Mouse (Mus musculus) kidney, embryonic 14.5 days (tissue): ENCODE measurements at regions not wholly inside any gene's neighbourhood (a gene's known extent, or its start where the extent isn't known, plus 50 kb on each side); places are given as distances from the start of the nearest gene placed in this dataset.

ENCODE experiments used
- ATAC-seq: fragments of 200-750 bp; cut with Nextera tagmentation; 2 replicates; pipeline ENCODE4 v1.8.0; 2017; ENCODE audit warnings: moderate number of reproducible peaks, mild to moderate bottlenecking, moderate TSS enrichment, moderate library complexity; ENCODE audit not compliant: low FRiP score, low TSS enrichment
- H3K27ac ChIP-seq: fragments of 300-500 bp; sonication (generic); 2 replicates; pipeline ENCODE4 v1.5.1; 2014; ENCODE audit warnings: low read depth, mild to moderate bottlenecking, low read length, moderate library complexity, mixed read lengths
- H3K27me3 ChIP-seq: fragments of 300-500 bp; sonication (generic); 2 replicates; pipeline ENCODE4 v1.6.1; 2014; ENCODE audit warnings: mild to moderate bottlenecking, low read length; ENCODE audit not compliant: control insufficient read depth, insufficient read depth
- H3K36me3 ChIP-seq: fragments of 300-500 bp; sonication (generic); 2 replicates; pipeline ENCODE4 v1.6.1; 2014; ENCODE audit warnings: low read length, mixed read lengths; ENCODE audit not compliant: control insufficient read depth, insufficient read depth
- H3K4me1 ChIP-seq: fragments of 300-500 bp; sonication (generic); 2 replicates; pipeline ENCODE4 v1.6.1; 2014; ENCODE audit warnings: low read length, mixed read lengths; ENCODE audit not compliant: control insufficient read depth, insufficient read depth
- H3K4me2 ChIP-seq: fragments of 300-500 bp; sonication (generic); replicated peaks from 2 replicates; pipeline ENCODE4 v1.6.1; 2014; ENCODE audit warnings: low read depth, mild to moderate bottlenecking, low read length
- H3K4me3 ChIP-seq: fragments of 300-500 bp; sonication (generic); 2 replicates; pipeline ENCODE4 v1.5.1; 2014; ENCODE audit warnings: mild to moderate bottlenecking, low read length
- H3K9ac ChIP-seq: fragments of 300-500 bp; sonication (generic); 2 replicates; pipeline ENCODE4 v1.6.1; 2014; ENCODE audit warnings: low read depth, mild to moderate bottlenecking, low read length, moderate library complexity
- H3K9me3 ChIP-seq: fragments of 300-500 bp; sonication (generic); 2 replicates; pipeline ENCODE4 v1.6.1; 2016; ENCODE audit warnings: low read length; ENCODE audit not compliant: control insufficient read depth
- WGBS: fragments of 180-500 bp; shearing (Covaris S2); extraction: QIAGEN DNeasy Blood & Tissue Kit; methylation state at CpG from one replicate; pipeline ENCODE4 v1.1.7; 2014; 5-methylcytosine and 5-hydroxymethylcytosine counted together

DNA sequence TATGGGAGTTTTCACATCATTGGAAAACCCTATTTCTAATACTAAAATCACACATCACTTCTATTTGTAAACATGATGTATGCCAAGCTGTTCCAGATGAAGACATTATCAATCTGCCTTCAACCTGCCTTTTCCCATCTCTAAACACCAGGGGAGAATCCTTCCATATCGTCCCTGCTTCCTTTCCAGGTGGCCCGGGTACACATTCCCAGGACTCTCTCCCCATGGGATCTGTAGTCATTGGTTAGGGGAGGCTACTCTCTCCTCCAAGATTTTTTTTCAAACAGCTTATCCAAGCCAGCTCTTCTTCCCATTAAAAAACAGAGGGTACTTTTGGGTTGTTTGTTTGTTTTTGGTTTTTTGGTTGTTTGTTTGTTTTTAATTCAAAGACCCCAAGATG is 650.7 kb downstream of the Tlr4 start:
- Histone ChIP-seq H3K27me3 (no peaks in the 10 kb centered on the region), H3K9ac (no peak overlapping the region), H3K9me3 (no peaks in the 10 kb centered on the region), H3K27ac (no peak overlapping the region), H3K4me1 (no peaks in the 10 kb centered on the region), H3K4me2 (no peak overlapping the region), H3K36me3 (no peaks in the 10 kb centered on the region), H3K4me3 (no peak overlapping the region)
- ATAC-seq: no peak
- WGBS: 58% methylated on average over 2 of the region's 2 CpGs

DNA sequence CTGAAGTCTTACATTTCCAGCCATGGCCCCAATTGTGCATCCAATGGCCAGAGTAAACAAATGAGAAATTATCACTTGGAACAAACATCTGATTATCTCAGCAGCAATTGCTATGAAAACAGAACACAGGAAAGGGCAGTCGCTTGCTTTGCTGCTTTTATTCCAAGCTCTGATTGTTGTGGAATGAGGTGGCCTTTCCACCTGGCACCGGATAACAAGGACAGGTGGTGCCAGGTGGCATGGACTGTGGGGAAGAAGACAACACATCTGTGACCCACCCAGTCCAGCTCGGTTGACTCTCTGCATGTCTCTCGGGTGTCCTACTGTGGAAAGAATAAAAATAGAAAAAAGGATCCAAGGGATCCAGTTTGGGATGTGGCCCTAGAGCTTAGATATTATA is 694.9 kb downstream of the Tlr4 start:
- no peak overlapping the region for H3K27ac ChIP-seq
- no peak overlapping the region for H3K4me2 ChIP-seq
- no peak overlapping the region for H3K9ac ChIP-seq
- ATAC-seq: no peak
- no peaks in the 10 kb centered on the region for H3K9me3 ChIP-seq
- no peak overlapping the region for H3K4me3 ChIP-seq
- WGBS: 82% methylated on average over 4 of the region's 4 CpGs
- H3K27me3 ChIP-seq: no peaks in the 10 kb centered on the region
- no peaks in the 10 kb centered on the region for H3K4me1 ChIP-seq
- no peaks in the 10 kb centered on the region for H3K36me3 ChIP-seq

DNA sequence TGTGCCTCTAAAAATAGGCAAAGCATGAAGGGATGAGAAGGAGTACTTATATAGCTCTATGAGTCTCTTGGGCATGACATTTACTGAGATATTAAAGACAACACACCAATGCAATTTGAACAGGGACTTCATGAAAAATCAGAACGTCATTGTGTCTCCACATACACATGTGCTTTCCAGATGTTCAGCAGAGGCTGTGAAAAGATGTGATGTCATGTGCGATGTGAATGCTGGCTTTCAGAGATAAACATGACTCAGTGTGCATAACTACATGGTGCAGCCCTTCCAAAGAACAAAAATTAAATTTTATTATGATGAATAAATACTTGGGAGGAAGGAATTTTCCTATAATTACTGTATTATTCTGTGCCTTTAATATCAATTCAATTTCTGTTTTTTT is 695.8 kb downstream of the Tlr4 start:
- no peaks in the 10 kb centered on the region for H3K36me3 ChIP-seq
- no peak for ATAC-seq
- no peak overlapping the region for H3K27ac ChIP-seq
- no peaks in the 10 kb centered on the region for H3K27me3 ChIP-seq
- no peak overlapping the region for H3K4me2 ChIP-seq
- no peak overlapping the region for H3K4me3 ChIP-seq
- H3K9me3 ChIP-seq: no peaks in the 10 kb centered on the region
- H3K4me1 ChIP-seq: no peaks in the 10 kb centered on the region
- WGBS: 81% methylated on average over 2 of the region's 2 CpGs
- H3K9ac ChIP-seq: no peak overlapping the region

DNA sequence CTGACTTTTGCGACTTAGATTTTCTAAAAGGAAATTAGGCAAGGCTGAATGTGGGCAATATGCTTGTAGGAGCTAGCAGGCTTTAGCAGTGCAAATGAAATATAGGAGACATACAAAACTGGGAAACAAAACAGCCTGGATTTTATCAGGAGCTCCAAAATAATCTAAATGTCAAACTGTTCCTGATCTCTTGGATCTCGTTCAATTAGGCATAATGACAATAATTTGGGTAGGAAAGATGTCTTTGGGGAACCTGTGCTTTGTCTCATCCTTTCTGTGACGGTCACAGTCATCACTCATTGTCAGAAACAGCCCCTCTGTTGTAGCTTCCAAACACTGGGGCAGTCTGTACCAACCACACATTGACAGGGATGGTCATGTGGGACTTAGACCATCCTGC is 702.2 kb downstream of the Tlr4 start:
- Histone ChIP-seq H3K36me3 (no peaks in the 10 kb centered on the region), H3K4me3 (no peak overlapping the region), H3K27me3 (no peaks in the 10 kb centered on the region), H3K27ac (no peak overlapping the region), H3K9ac (no peak overlapping the region), H3K9me3 (no peaks in the 10 kb centered on the region), H3K4me1 (no peaks in the 10 kb centered on the region), H3K4me2 (no peak overlapping the region)
- 67% methylated on average over 3 of the region's 3 CpGs for WGBS
- ATAC-seq: no peak

DNA sequence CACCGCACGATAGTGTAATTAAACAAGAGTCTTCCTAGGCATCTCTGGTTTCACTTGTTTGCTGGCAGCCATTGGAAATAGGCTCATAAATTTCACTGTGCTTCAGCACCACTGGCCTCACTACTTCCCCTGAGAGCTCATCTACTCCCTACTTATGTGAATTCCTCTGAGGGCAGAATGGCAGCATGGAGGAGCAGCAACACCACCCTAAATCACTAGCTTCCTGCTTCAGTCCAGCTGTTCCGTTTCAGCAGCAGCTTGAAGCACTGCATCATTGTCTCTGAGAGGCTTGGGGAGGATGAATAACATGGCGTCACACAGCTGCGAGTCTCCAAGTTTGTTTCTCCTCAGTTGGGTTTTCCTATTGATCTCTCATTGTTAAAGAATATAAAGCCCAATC is 712.1 kb downstream of the Tlr4 start:
- no peaks in the 10 kb centered on the region for H3K36me3 ChIP-seq
- H3K4me3 ChIP-seq: no peak overlapping the region
- H3K27ac ChIP-seq: no peak overlapping the region
- H3K9ac ChIP-seq: no peak overlapping the region
- ATAC-seq: peak; percentile 96
- no peaks in the 10 kb centered on the region for H3K4me1 ChIP-seq
- H3K27me3 ChIP-seq: no peaks in the 10 kb centered on the region
- WGBS: 21% methylated on average over 5 of the region's 5 CpGs
- no peak overlapping the region for H3K4me2 ChIP-seq
- H3K9me3 ChIP-seq: no peaks in the 10 kb centered on the region

DNA sequence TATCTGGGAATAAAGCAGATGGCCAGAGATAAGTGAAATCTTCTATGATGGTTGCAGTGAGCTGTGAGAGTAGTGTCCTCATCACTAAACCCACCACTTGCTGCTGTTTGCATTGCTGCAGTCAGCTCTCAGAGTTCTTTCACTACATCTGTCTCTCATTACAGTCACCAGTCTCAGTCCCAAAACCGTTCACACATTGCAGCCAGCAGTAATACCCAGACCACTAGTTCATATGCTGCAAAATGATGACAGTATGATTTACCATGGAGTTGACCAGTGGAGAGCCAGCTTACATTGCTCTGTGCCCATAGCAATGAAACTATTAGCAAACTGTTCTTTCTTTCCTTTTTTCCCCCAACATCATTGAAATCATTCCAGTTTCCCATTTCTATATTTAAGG is 718.6 kb downstream of the Tlr4 start:
- H3K27me3 ChIP-seq: no peaks in the 10 kb centered on the region
- H3K27ac ChIP-seq: no peak overlapping the region
- ATAC-seq: no peak
- H3K4me3 ChIP-seq: no peak overlapping the region
- no peaks in the 10 kb centered on the region for H3K9me3 ChIP-seq
- WGBS: 71% methylated on average over 1 of the region's 1 CpGs
- no peak overlapping the region for H3K9ac ChIP-seq
- H3K4me1 ChIP-seq: no peaks in the 10 kb centered on the region
- H3K36me3 ChIP-seq: no peaks in the 10 kb centered on the region
- no peak overlapping the region for H3K4me2 ChIP-seq

DNA sequence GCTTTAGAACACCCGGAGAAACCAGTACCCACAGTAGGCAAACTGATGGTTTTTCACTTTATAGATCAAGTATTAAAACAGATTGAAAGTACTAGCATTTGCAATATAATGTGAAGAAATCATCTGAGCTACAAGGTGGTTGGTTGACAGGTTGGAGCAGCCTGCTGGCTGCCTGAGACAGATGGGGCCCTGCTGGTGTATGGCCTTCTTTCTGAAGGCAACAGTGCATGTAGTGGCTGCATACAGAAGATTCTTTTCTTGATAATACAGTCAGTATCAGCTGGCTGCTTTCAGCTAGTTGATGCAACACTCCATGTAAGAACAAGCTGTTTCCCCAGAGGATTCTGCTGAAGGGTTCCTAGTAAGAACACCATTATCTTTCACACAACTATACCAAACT is 720.6 kb downstream of the Tlr4 start:
- no peak for ATAC-seq
- no peak overlapping the region for H3K4me2 ChIP-seq
- 97% methylated on average over 1 of the region's 1 CpGs for WGBS
- no peak overlapping the region for H3K9ac ChIP-seq
- H3K4me1 ChIP-seq: no peaks in the 10 kb centered on the region
- H3K27me3 ChIP-seq: no peaks in the 10 kb centered on the region
- H3K9me3 ChIP-seq: no peaks in the 10 kb centered on the region
- H3K4me3 ChIP-seq: no peak overlapping the region
- no peak overlapping the region for H3K27ac ChIP-seq
- H3K36me3 ChIP-seq: no peaks in the 10 kb centered on the region

DNA sequence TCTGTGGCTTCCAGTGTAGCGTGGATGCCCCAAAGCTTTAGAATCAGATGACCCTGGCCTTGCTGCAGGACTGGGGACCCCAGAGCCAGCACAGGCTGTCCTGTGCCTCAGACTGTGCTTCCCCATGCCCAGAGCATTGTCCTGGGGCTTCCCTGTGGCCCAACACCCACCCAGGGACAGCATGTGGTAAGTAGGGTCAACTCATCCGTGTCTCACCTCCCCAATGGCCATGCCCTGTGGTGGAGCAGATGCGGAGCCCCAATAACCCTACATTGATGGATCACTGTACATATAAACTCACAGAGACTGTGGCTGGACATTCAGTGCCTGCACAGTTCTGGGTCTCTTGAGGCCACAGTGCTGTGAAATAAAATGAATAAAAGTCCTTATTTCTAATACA is 726.1 kb downstream of the Tlr4 start:
- H3K36me3 ChIP-seq: no peaks in the 10 kb centered on the region
- 81% methylated on average over 3 of the region's 3 CpGs for whole genome bisulfite sequencing
- no peak for ATAC-seq

DNA sequence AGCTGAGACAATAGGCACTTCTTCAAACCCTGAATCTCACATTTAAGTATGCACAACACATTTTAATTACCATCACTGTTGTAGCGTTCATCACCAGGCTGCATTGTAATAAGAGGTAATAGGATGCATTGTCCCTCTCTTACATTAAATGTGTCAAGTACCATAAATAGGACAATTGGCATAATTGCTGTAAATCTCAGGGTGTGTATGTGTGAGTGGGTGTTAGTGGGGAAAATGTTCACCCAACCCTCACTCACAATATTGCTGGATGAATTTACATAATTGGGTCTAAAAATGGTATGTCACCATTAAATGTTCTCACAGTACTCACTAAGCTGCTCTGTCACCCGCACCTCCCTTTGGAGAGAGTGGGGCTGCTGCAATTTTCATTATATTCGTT is 747.4 kb downstream of the Tlr4 start:
- no peak overlapping the region for H3K9ac ChIP-seq
- no peak for ATAC-seq

More for the DNA sequence above, 726.1 kb downstream of the Tlr4 start:
- H3K9ac ChIP-seq: no peak overlapping the region
- no peaks in the 10 kb centered on the region for H3K4me1 ChIP-seq
- H3K9me3 ChIP-seq: no peaks in the 10 kb centered on the region
- H3K4me2 ChIP-seq: no peak overlapping the region
- H3K27me3 ChIP-seq: no peaks in the 10 kb centered on the region
- no peak overlapping the region for H3K27ac ChIP-seq
- H3K4me3 ChIP-seq: no peak overlapping the region

DNA sequence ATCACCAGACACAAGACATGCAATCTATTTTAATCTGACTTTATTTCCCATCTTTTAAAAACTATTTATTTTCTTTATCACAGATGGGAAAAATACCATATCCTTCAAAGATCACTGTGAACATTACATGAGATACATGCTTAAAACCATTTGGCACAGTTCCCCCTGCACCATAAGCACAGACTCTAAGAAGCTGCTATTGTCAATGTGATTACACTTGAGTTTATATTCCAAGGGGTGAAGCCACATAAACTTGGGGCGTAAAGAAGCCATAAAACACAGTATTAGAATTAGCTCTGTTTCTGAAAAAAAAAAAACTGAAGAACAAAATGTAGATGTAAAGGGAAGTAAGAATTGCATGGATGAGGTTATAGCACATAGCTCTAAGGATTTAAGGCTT is 762.1 kb downstream of the Tlr4 start:
- no peaks in the 10 kb centered on the region for H3K4me1 ChIP-seq
- ATAC-seq: no peak
- H3K27ac ChIP-seq: no peak overlapping the region
- no peak overlapping the region for H3K4me2 ChIP-seq
- no peaks in the 10 kb centered on the region for H3K36me3 ChIP-seq
- H3K9ac ChIP-seq: no peak overlapping the region
- 65% methylated on average over 1 of the region's 1 CpGs for WGBS
- H3K27me3 ChIP-seq: no peaks in the 10 kb centered on the region
- H3K4me3 ChIP-seq: no peak overlapping the region
- no peaks in the 10 kb centered on the region for H3K9me3 ChIP-seq

More for the DNA sequence above, 747.4 kb downstream of the Tlr4 start:
- Histone ChIP-seq H3K4me1 (no peaks in the 10 kb centered on the region), H3K4me2 (no peak overlapping the region), H3K27me3 (no peaks in the 10 kb centered on the region), H3K27ac (no peak overlapping the region), H3K4me3 (no peak overlapping the region), H3K36me3 (no peaks in the 10 kb centered on the region), H3K9me3 (no peaks in the 10 kb centered on the region)
- 81% methylated on average over 3 of the region's 3 CpGs for WGBS
